Mouse (Mus musculus) kidney, embryonic 14.5 days (tissue): ENCODE data around the gene Cyp2a12. TPM values are rescaled to one million over a fixed set of nuclear protein-coding genes. Genes with fewer than 3 reads are reported as not detected.
"Not testable (repeated sequence)": the region's sequence is repeated elsewhere in the genome, so short reads cannot be mapped to it uniquely, and the experiment has no call there.

Experiments
- ATAC-seq: fragments of 200-750 bp; cut with Nextera tagmentation; 2 replicates; pipeline ENCODE4 v1.8.0; 2017; ENCODE audit warnings: moderate number of reproducible peaks, mild to moderate bottlenecking, moderate TSS enrichment, moderate library complexity; ENCODE audit not compliant: low FRiP score, low TSS enrichment
- H3K27ac ChIP-seq: fragments of 300-500 bp; sonication (generic); 2 replicates; pipeline ENCODE4 v1.5.1; 2014; ENCODE audit warnings: low read depth, mild to moderate bottlenecking, low read length, moderate library complexity, mixed read lengths
- H3K27me3 ChIP-seq: fragments of 300-500 bp; sonication (generic); 2 replicates; pipeline ENCODE4 v1.6.1; 2014; ENCODE audit warnings: mild to moderate bottlenecking, low read length; ENCODE audit not compliant: control insufficient read depth, insufficient read depth
- H3K36me3 ChIP-seq: fragments of 300-500 bp; sonication (generic); 2 replicates; pipeline ENCODE4 v1.6.1; 2014; ENCODE audit warnings: low read length, mixed read lengths; ENCODE audit not compliant: control insufficient read depth, insufficient read depth
- H3K4me1 ChIP-seq: fragments of 300-500 bp; sonication (generic); 2 replicates; pipeline ENCODE4 v1.6.1; 2014; ENCODE audit warnings: low read length, mixed read lengths; ENCODE audit not compliant: control insufficient read depth, insufficient read depth
- H3K4me2 ChIP-seq: fragments of 300-500 bp; sonication (generic); replicated peaks from 2 replicates; pipeline ENCODE4 v1.6.1; 2014; ENCODE audit warnings: low read depth, mild to moderate bottlenecking, low read length
- H3K4me3 ChIP-seq: fragments of 300-500 bp; sonication (generic); 2 replicates; pipeline ENCODE4 v1.5.1; 2014; ENCODE audit warnings: mild to moderate bottlenecking, low read length
- H3K9ac ChIP-seq: fragments of 300-500 bp; sonication (generic); 2 replicates; pipeline ENCODE4 v1.6.1; 2014; ENCODE audit warnings: low read depth, mild to moderate bottlenecking, low read length, moderate library complexity
- H3K9me3 ChIP-seq: fragments of 300-500 bp; sonication (generic); 2 replicates; pipeline ENCODE4 v1.6.1; 2016; ENCODE audit warnings: low read length; ENCODE audit not compliant: control insufficient read depth
- WGBS: fragments of 180-500 bp; shearing (Covaris S2); extraction: QIAGEN DNeasy Blood & Tissue Kit; methylation state at CpG from one replicate; pipeline ENCODE4 v1.1.7; 2014; 5-methylcytosine and 5-hydroxymethylcytosine counted together
- polyA plus RNA-seq: library from polyadenylated mRNA; unstranded; fragments of >200 nt; fragmentation: Nextera tagmentation; extraction: Ambion mirVana; gene quantifications from 2 replicates; pipeline ENCODE4 v1.2.1, GENCODE M21; 2014

Gene Cyp2a12
- polyA plus RNA-seq, result not detected in 2 replicates

DNA sequence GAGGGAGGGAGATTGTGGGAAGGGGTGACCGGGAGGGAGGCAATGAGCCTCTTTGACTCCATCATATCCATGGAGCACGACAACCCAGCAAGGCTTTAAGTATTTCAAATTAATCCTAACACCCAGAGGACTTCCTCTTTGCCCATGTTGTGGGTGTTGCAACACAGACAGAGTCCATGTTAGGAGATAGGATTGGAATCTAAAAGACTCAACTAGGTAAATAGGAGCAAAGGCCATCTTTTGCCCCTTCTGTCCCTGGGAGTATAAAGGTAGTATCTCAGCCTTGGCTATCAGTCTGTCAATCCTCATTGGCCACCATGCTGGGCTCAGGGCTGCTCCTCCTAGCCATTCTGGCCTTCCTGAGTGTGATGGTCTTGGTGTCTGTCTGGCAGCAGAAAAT, at the start of gene Cyp2a12:
Gene Cyp2a12, plus strand, starts transcription at position 293 of the 400 bp plus-strand sequence.
- H3K4me2 ChIP-seq, result no peak within 1 kb of the TSS
- no peak within 1 kb of the TSS for H3K4me3 ChIP-seq
- 85% methylated on average over 2 of the region's 2 CpGs for WGBS
- no peak within 1 kb of the TSS for H3K9ac ChIP-seq
- ATAC-seq, result no peak
- no peaks in the 10 kb centered on the region for H3K36me3 ChIP-seq
- no peaks in the 10 kb centered on the region for H3K4me1 ChIP-seq
- H3K27me3 ChIP-seq, result no peaks in the 10 kb centered on the region
- H3K27ac ChIP-seq, result no peak within 1 kb of the TSS
- no peaks in the 10 kb centered on the region for H3K9me3 ChIP-seq

- H3K4me1 ChIP-seq, H3K27ac ChIP-seq, H3K9me3 ChIP-seq, H3K4me2 ChIP-seq, H3K27me3 ChIP-seq, H3K9ac ChIP-seq, H3K36me3 ChIP-seq, ATAC-seq, H3K4me3 ChIP-seq: not testable (repeated sequence)
- 79% methylated on average over 2 of the region's 2 CpGs for WGBS
These were observed 47.4 kb upstream of the Cyp2a12 start for GRCm38 (mm10) chr7:26981464-26981863.

GRCm38 (mm10) chr7:26981937-26982336, 46.9 kb upstream of the Cyp2a12 start:
- not testable (repeated sequence) for ATAC-seq, H3K4me2 ChIP-seq, H3K4me3 ChIP-seq, H3K27me3 ChIP-seq, H3K9ac ChIP-seq, H3K27ac ChIP-seq, H3K9me3 ChIP-seq, H3K4me1 ChIP-seq, H3K36me3 ChIP-seq
- WGBS, result 66% methylated on average over 1 of the region's 1 CpGs

DNA sequence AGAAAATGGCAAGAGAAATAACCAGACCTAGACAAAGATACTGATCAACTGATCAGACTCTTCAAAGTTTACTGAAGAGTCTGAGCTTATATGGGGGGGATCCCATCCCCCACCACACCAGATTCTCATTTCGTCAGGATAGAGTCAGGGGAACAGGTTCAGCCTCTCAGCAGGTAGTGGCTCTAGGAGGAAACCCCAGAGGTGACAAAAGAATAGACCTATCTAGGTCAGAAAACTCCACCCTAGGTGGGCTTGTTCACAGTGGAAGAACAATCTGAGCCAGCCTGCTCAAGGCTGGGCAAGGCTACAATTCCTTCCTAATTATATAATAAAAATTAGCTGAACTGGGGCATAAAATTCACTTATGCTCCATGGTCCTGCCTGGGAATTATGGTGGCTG, 46.3 kb upstream of the Cyp2a12 start:
- Histone ChIP-seq H3K4me2 (no peak overlapping the region), H3K27me3 (no peaks in the 10 kb centered on the region), H3K4me1 (no peaks in the 10 kb centered on the region), H3K27ac (no peak overlapping the region), H3K4me3 (no peak overlapping the region), H3K36me3 (no peaks in the 10 kb centered on the region), H3K9ac (no peak overlapping the region), H3K9me3 (no peaks in the 10 kb centered on the region)
- ATAC-seq, result no peak
- 29% methylated on average over 1 of the region's 1 CpGs for WGBS

DNA sequence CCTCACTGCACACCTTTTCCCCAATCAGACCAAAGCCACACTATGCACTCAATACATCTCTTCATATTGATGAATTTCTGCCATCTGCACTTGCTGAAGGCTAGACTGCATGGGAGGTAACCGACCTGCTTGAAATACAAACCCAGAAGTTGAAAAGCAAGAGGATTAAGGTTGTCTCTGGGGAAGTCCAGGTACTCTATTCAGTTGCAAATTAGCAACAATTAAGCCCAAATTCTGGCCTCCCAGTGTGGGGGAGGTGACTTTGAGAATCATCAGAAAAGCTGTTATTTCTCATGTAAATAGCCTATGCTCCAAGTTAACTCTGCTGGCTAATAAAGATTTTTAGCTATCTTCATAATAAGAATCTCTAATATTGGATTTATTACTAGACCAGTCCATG, 45.7 kb upstream of the Cyp2a12 start:
- H3K4me3 ChIP-seq, H3K9ac ChIP-seq, H3K27me3 ChIP-seq, ATAC-seq, H3K27ac ChIP-seq, H3K36me3 ChIP-seq, H3K4me1 ChIP-seq, H3K9me3 ChIP-seq, H3K4me2 ChIP-seq: not testable (repeated sequence)
- 18% methylated on average over 1 of the region's 1 CpGs for WGBS

- H3K36me3 ChIP-seq, H3K27me3 ChIP-seq, H3K4me1 ChIP-seq, H3K9me3 ChIP-seq, H3K4me2 ChIP-seq, ATAC-seq, H3K27ac ChIP-seq, H3K9ac ChIP-seq, H3K4me3 ChIP-seq: not testable (repeated sequence)
These were observed 2.3 kb upstream of the Cyp2a12 start for GRCm38 (mm10) chr7:27026581-27026980.

DNA sequence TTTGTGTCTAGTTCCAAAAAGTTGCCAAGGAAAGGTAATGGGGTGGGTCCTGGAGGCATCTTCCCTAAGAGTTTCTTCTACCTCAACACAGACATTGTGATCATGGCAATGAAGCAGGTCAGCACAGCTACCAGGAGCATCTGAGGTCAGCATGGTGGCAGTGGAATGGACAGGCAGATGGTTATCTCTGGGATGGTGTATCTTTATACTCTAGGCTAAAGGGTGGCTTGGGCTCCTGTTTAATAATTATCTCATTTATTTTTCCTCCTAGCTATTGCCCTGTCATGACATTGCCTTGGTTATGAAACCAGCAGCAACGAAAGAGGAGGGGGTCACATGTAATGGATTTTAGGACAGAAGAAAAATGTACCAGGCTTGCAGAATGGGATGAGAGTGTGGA, 20.0 kb downstream of the Cyp2a12 start:
- H3K27ac ChIP-seq, H3K4me2 ChIP-seq, H3K4me1 ChIP-seq, ATAC-seq, H3K4me3 ChIP-seq, H3K9me3 ChIP-seq, H3K27me3 ChIP-seq, H3K9ac ChIP-seq, H3K36me3 ChIP-seq: not testable (repeated sequence)
- WGBS, result 89% methylated on average over 1 of the region's 1 CpGs

DNA sequence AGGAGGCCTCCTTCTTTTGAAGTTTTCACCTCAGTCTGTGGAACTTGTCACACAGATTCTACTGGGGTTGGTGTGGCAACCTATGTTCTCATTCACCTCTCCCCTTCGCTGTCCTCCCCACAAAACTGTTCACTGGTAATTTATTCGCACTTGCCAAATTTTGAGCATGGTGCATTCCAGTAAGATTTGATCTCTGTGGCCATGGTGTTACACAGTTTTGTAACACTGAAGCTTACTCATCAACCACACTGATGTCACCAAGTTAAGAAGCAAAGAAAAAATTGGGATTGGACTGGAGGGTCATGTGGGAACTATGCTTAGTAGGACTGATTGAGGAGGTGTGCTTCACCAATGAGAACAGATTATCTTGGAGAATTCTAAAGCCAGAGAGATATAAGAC, 30.5 kb downstream of the Cyp2a12 start:
- H3K9me3 ChIP-seq, H3K36me3 ChIP-seq, H3K4me2 ChIP-seq, ATAC-seq, H3K4me1 ChIP-seq, H3K9ac ChIP-seq, H3K27me3 ChIP-seq, H3K27ac ChIP-seq, H3K4me3 ChIP-seq: not testable (repeated sequence)
- 92% methylated on average over 2 of the region's 2 CpGs for WGBS

- H3K4me2 ChIP-seq, H3K4me3 ChIP-seq, H3K4me1 ChIP-seq, H3K27ac ChIP-seq, H3K9me3 ChIP-seq, ATAC-seq, H3K36me3 ChIP-seq, H3K9ac ChIP-seq, H3K27me3 ChIP-seq: not testable (repeated sequence)
These were observed 31.0 kb downstream of the Cyp2a12 start for GRCm38 (mm10) chr7:27059896-27060295.

DNA sequence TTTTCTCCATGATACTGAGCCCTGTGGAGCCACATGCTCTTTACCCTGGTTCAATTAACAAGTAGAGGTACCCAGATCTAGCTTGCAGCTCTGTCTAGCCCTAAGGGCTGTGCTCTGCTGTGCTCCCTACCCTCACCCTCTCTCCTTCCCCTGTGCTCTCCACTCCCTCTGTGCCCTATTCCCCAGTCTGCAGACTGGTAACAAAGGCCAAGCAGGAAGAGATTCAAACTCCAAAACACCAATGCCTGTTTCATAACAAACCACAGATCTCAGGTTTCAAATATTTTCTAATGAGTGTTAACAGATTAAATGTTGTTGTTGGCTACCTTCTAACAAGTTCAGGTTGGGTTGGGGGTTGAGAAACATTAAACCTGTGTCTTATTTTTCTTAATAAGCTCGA, 49.8 kb downstream of the Cyp2a12 start:
- WGBS, result 87% methylated on average over 1 of the region's 1 CpGs
- H3K4me2 ChIP-seq, result no peak overlapping the region
- ATAC-seq, result no peak
- H3K4me1 ChIP-seq, result no peaks in the 10 kb centered on the region
- H3K27ac ChIP-seq, result no peak overlapping the region
- H3K4me3 ChIP-seq, result no peak overlapping the region
- no peaks in the 10 kb centered on the region for H3K27me3 ChIP-seq
- no peaks in the 10 kb centered on the region for H3K9me3 ChIP-seq
- no peaks in the 10 kb centered on the region for H3K36me3 ChIP-seq
- no peak overlapping the region for H3K9ac ChIP-seq
